Mouse (Mus musculus) small intestine, adult 2 months (tissue): ENCODE data around the gene Ethe1. TPM values are rescaled to one million over a fixed set of nuclear protein-coding genes. Genes with fewer than 3 reads are reported as not detected.

Experiments
- H3K27ac ChIP-seq: fragments of 200-500 bp; 2 replicates; pipeline ENCODE4 v1.5.1; 2012; ENCODE audit warnings: low read depth, low read length, control low read depth, inconsistent platforms; ENCODE audit not compliant: insufficient read depth
- H3K27me3 ChIP-seq: fragments of 200-500 bp; 2 replicates; pipeline ENCODE4 v1.6.1; 2012; ENCODE audit warnings: mild to moderate bottlenecking, moderate library complexity, low read length, inconsistent platforms; ENCODE audit not compliant: control insufficient read depth, insufficient read depth
- H3K36me3 ChIP-seq: fragments of 200-500 bp; 2 replicates; pipeline ENCODE4 v1.6.1; 2012; ENCODE audit warnings: mild to moderate bottlenecking, low read length, control low read depth, inconsistent platforms; ENCODE audit not compliant: control insufficient read depth, insufficient read depth
- H3K4me1 ChIP-seq: fragments of 200-500 bp; 2 replicates; pipeline ENCODE4 v1.6.1; 2012; ENCODE audit warnings: low read length, inconsistent platforms, mixed read lengths; ENCODE audit not compliant: control insufficient read depth, insufficient read depth, insufficient read length
- H3K4me3 ChIP-seq: fragments of 200-500 bp; 2 replicates; pipeline ENCODE4 v1.5.1; 2012; ENCODE audit warnings: low read depth, mild to moderate bottlenecking, control low read depth, inconsistent platforms, low read length, moderate library complexity
- CTCF ChIP-seq: fragments of 200-500 bp; IDR thresholded peaks from 2 replicates; pipeline ENCODE4 v1.5.1; 2012; ENCODE audit warnings: low read depth, mild to moderate bottlenecking, control low read depth, inconsistent platforms, low read length, moderate library complexity, mixed read lengths; ENCODE audit not compliant: insufficient replicate concordance, insufficient read length; ENCODE audit errors: extremely low read depth
- POLR2A ChIP-seq: fragments of 200-500 bp; IDR thresholded peaks from 2 replicates; pipeline ENCODE4 v1.6.1; 2012; ENCODE audit warnings: low read depth, mild to moderate bottlenecking, control low read depth, inconsistent platforms, low read length, moderate library complexity
- WGBS: fragments of 180-500 bp; shearing (Covaris S2); methylation state at CpG from one replicate; pipeline ENCODE4 v1.1.7; 2018; 5-methylcytosine and 5-hydroxymethylcytosine counted together
- polyA plus RNA-seq: library from polyadenylated mRNA; depleted of rRNA; stranded (reverse); fragments of >200 nt; gene quantifications from 2 replicates; pipeline ENCODE4 v1.2.3, GENCODE M21; 2012

The Ethe1 gene
- polyA plus RNA-seq, 1 experiment, result 44.2 TPM

DNA sequence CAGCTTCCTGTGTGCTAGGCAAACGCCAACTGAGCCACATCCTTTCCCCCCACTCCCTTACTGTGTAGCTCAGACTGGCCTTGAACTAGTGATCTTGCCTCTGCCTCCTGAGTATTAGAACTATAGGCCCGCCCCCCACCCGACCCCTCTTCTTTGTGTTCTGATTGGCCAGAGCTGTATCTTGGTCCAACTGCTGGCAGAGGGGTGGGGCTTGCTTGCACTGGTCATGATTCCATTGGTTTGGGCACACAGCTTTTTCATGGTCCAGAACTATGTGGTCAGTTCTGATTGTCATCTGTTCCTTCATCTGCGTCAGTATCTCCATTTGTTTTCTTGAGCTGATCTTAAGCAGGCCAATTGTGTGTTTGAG, 23.5 kb upstream of the Ethe1 start:
- TF ChIP-seq POLR2A, result no peak
- no peak for TF ChIP-seq CTCF
- Histone ChIP-seq H3K36me3 (peaks cover 22% of the 10 kb centered on the region), H3K27me3 (no peaks in the 10 kb centered on the region), H3K27ac (no peak overlapping the region), H3K4me3 (no peak overlapping the region), H3K4me1 (no peaks in the 10 kb centered on the region)
- 84% methylated on average over 4 of the region's 4 CpGs for WGBS

DNA sequence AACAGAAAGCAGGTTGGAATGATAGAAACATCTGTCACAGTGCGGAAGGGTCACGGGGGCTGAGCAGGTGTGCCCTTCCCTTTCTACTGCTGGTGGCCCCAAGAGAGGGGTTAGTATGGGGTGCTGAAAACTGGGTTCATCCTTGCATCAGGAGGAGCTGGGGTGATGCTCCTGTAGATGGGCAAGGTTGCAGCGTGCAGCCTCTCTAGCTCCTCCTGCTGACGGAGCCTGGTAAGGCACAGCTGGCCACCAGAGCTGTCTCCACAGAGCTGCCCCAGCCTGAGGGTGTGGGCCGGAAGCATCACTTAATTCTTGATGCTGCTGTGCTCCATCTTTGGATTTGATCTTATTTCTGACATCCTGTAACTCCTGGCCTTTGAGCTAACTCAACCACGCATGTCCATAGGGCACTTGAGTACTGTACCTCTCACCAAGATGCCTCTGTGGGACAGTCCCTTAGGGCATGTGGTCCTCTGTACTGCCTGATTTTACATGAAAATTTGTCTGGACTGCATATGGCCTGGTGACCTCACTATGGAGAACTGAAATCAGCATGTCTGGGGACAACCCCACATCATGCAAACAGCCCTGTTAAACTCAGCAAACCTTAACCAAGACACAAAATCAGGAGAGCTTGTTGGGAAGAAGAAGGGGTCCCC, 22.6 kb upstream of the Ethe1 start:
- TF ChIP-seq CTCF (peak; percentile 87), POLR2A (no peak)
- H3K27me3 ChIP-seq, result no peaks in the 10 kb centered on the region
- no peak overlapping the region for H3K27ac ChIP-seq
- no peak overlapping the region for H3K4me3 ChIP-seq
- H3K4me1 ChIP-seq, result no peaks in the 10 kb centered on the region
- WGBS, result 58% methylated on average over 6 of the region's 6 CpGs
- peaks cover 22% of the 10 kb centered on the region for H3K36me3 ChIP-seq

DNA sequence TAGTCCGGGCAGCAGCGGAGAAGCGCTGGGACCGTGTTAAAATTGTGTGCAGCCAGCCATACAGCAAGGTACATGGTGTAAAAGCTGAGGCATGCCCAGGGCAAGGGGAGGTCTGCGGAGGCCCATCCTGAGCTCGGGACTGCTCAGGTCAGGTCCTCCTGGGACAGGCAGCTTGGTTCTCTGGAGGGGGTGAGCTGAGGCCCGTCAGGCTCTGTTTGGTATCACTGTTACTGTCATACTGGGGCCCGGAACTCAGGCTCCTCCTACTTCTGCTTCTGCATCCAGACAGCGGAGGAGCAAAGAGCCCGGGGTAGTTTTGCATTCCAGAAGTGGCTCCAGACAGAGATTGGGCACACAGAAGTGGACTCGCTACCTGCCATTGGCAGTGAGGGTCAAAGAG, 21.7 kb upstream of the Ethe1 start:
- 90% methylated on average over 11 of the region's 11 CpGs for WGBS
- no peaks in the 10 kb centered on the region for H3K4me1 ChIP-seq
- no peak for TF ChIP-seq POLR2A
- TF ChIP-seq CTCF, result no peak
- H3K27ac ChIP-seq, result no peak overlapping the region
- no peaks in the 10 kb centered on the region for H3K27me3 ChIP-seq
- H3K4me3 ChIP-seq, result no peak overlapping the region
- peaks cover 19% of the 10 kb centered on the region for H3K36me3 ChIP-seq

DNA sequence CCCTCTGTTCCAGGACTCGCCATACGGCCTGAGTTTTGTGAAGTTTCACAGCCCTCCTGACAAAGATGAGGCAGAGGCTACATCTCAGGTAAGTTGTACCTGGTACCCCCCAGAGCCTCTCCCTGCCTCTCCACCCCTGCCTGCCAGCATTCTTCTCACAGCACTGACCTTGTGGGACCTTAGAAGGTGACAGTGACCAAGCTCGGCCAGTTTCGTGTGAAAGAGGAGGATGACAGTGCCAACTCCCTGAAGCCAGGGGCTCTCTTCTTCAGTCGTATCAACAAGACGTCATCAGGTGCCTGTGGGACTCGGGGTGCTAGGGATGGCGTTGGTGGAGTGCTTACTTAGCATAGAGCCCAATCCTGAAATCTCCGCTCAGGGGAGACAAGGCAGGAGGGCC, 21.1 kb upstream of the Ethe1 start:
- Histone ChIP-seq H3K27ac (no peak overlapping the region), H3K4me1 (no peaks in the 10 kb centered on the region), H3K27me3 (no peaks in the 10 kb centered on the region), H3K4me3 (no peak overlapping the region), H3K36me3 (peaks cover 20% of the 10 kb centered on the region)
- 94% methylated on average over 9 of the region's 9 CpGs for WGBS
- TF ChIP-seq CTCF, result no peak
- TF ChIP-seq POLR2A, result no peak

DNA sequence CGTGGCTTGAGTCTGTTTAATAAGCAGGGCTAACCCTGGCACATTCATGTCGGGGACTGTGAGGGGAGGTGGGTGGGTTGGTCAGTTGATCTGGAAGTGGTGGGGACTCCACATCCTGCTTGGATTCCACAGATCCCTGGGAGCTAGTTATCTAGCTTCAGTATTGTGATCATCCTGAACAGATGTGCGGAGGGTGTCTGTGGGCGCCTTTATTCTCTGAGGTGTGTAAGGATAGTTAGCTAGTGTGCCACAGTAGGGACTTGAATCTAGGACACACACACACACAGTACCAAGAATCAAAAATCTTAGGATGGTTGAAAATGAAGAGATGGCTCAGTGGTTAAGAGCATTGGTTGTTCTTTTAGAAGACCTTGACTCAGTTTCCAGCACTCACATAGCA, 18.8 kb upstream of the Ethe1 start:
- Histone ChIP-seq H3K27me3 (no peaks in the 10 kb centered on the region), H3K36me3 (peaks cover 19% of the 10 kb centered on the region)
- 90% methylated on average over 4 of the region's 4 CpGs for whole genome bisulfite sequencing

DNA sequence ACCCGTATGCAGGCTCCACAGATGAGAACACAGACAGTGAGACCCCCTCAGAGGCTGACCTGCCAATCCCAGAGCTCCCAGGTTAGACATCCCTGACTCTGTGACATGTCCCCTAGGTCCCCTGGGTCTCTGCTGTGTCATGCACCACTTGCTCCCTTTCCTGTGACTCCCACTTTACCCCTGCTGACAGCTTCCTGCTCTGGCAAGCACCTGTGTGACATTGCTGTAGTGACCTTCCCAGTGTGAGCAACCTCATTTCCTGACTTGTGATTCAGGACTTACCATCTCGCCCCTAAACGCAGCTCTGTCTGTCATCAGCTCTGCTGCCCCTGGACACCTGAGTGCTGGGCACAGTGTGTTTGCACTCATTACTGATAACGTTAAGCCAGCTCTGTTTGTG, 16.3 kb upstream of the Ethe1 start:
- WGBS, result 77% methylated on average over 4 of the region's 4 CpGs

More for the DNA sequence above, 18.8 kb upstream of the Ethe1 start:
- no peak overlapping the region for H3K27ac ChIP-seq
- H3K4me3 ChIP-seq, result no peak overlapping the region
- no peak for TF ChIP-seq CTCF
- H3K4me1 ChIP-seq, result no peaks in the 10 kb centered on the region; the same call in 1 of the 2 replicates

DNA sequence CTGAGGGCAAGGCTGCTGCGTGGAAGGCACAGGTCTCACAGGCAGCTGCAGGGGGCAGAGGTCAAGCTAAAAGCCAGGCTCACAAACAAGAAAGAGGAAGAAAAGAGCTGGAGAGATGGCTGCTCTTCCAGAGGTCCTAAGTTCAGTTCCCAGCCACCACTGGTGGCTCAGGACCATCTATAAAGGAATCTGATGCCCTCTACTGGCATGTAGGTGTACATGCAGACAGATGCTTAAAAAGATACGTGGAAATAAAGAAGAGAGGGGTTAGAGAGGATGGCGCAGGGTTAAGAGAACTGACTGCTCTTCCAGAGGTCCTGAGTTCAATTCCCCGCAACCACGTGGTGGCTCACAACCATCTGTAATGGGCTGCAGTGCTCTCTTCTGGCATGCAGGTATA, 14.9 kb upstream of the Ethe1 start:
- Histone ChIP-seq H3K4me1 (peaks cover 9% of the 10 kb centered on the region), H3K27ac (no peak overlapping the region), H3K27me3 (no peaks in the 10 kb centered on the region), H3K36me3 (peaks cover 8% of the 10 kb centered on the region), H3K4me3 (no peak overlapping the region)
- TF ChIP-seq POLR2A (no peak), CTCF (peak; percentile 43; the same call in 1 of the 2 replicates)
- WGBS, result 69% methylated on average over 5 of the region's 5 CpGs

More for the DNA sequence above, 16.3 kb upstream of the Ethe1 start:
- Histone ChIP-seq H3K4me1 (peaks cover 9% of the 10 kb centered on the region), H3K27me3 (no peaks in the 10 kb centered on the region), H3K36me3 (peaks cover 19% of the 10 kb centered on the region), H3K4me3 (no peak overlapping the region), H3K27ac (no peak overlapping the region)
- no peak for TF ChIP-seq POLR2A
- no peak for TF ChIP-seq CTCF
